ENCODE assay signal across 9 mouse cellular contexts in genomic region chr12:37773681-37774357, GRCm38 (mm10). TPM values are rescaled to one million over a fixed set of nuclear protein-coding genes. Genes with fewer than 3 reads are reported as not detected.
A peak's percentile ranks its signal among the peaks of the same experiment; 100 is the strongest.
DNase-seq lines count a peak whose midpoint lies in the region; ATAC-seq and TF ChIP-seq lines count a peak whose summit lies in the region.
"Had no signal": no experiment of that assay in that cellular context is flagged by ENCODE, and none has a peak within 500 bp of the region (broad histone marks: within the 10 kb centered on the region; RNA-seq: fewer than 3 reads in every experiment).

No protein-coding gene starts in this region.

- TF ChIP-seq CTCF in brain, embryonic 14.5 days (IDR thresholded peaks at IDR 0.05; ENCODE audit: borderline replicate concordance, extremely low read depth, insufficient read depth, insufficient read length), result peak; percentile 55; the same call in 1 of the 2 replicates
- TF ChIP-seq CTCF in hindbrain, postnatal 0 days (IDR thresholded peaks at IDR 0.05; ENCODE audit: low read depth), result peak; percentile 64

- H3K9ac ChIP-seq in forebrain, embryonic 13.5 days, result peak overlapping the region; percentile 16; the same call in 1 of the 2 replicates
- no peak overlapping the region; the same call in 1 of the 2 replicates for H3K9ac ChIP-seq in hindbrain, postnatal 0 days (replicated peaks; ENCODE audit: low read length)
- H3K9ac ChIP-seq in neural tube, embryonic 15.5 days (replicated peaks), result no peak overlapping the region; the same call in 1 of the 2 replicates

- no peaks in the 10 kb centered on the region for H3K36me3 ChIP-seq in forebrain, embryonic 13.5 days (ENCODE audit: poor library complexity, severe bottlenecking)
- no peaks in the 10 kb centered on the region for H3K36me3 ChIP-seq in hindbrain, postnatal 0 days (ENCODE audit: insufficient read depth, low read length)
- no peaks in the 10 kb centered on the region for H3K36me3 ChIP-seq in neural tube, embryonic 15.5 days

- H3K4me3 ChIP-seq in forebrain, embryonic 13.5 days, result peak overlapping the region; percentile 32
- H3K4me3 ChIP-seq in hindbrain, postnatal 0 days (ENCODE audit: low read length), result peak overlapping the region; percentile 23
- H3K4me3 ChIP-seq in neural tube, embryonic 15.5 days (replicated peaks), result peak overlapping the region; percentile 30

- H3K4me2 ChIP-seq in forebrain, embryonic 13.5 days, result peak overlapping the region; percentile 56
- H3K4me2 ChIP-seq in hindbrain, postnatal 0 days (ENCODE audit: low read depth, low read length), result peak overlapping the region; percentile 56
- H3K4me2 ChIP-seq in neural tube, embryonic 15.5 days, result peak overlapping the region; percentile 56

- H3K4me1 ChIP-seq in forebrain, embryonic 13.5 days, result peaks cover 13% of the 10 kb centered on the region
- 0 out of 2 replicates have a peak, but pooled peaks cover 4% of the 10 kb centered on the region for H3K4me1 ChIP-seq in hindbrain, postnatal 0 days (ENCODE audit: insufficient read depth, low read length)
- H3K4me1 ChIP-seq in neural tube, embryonic 15.5 days, result peaks cover 10% of the 10 kb centered on the region

- intact Hi-C loops in left cerebral cortex, postnatal 36 days (cut with DNase I), result loop anchor here (5.0 to 10.0 kb wide), 3 partner anchors 108 to 1721 kb away; no protein-coding TSS in a partner anchor

- H3K27ac ChIP-seq in forebrain, embryonic 13.5 days, result peak overlapping the region; percentile 77
- H3K27ac ChIP-seq in hindbrain, postnatal 0 days, result no peak overlapping the region
- peak overlapping the region; percentile 70 for H3K27ac ChIP-seq in neural tube, embryonic 15.5 days (replicated peaks)

- no peaks in the 10 kb centered on the region for H3K27me3 ChIP-seq in forebrain, embryonic 13.5 days
- H3K27me3 ChIP-seq in hindbrain, postnatal 0 days (ENCODE audit: insufficient read depth, low read length), result no peaks in the 10 kb centered on the region
- H3K27me3 ChIP-seq in neural tube, embryonic 15.5 days (replicated peaks), result no peaks in the 10 kb centered on the region

- ATAC-seq in forebrain, embryonic 13.5 days, result peak; percentile 98
- ATAC-seq in hindbrain, postnatal 0 days, result peak; percentile 87
- peak; percentile 93 for ATAC-seq in neural tube, embryonic 15.5 days (ENCODE audit: low FRiP score)
- ATAC-seq in monocyte, adult 5-6 weeks (replicated peaks; ENCODE audit: insufficient number of reproducible peaks, low FRiP score, low TSS enrichment, poor library complexity, severe bottlenecking), result no peak

- DNase-seq in adrenal gland, adult 2 months, result peak; percentile 6
- no peak for DNase-seq in adrenal gland, adult 8-10 months
- DNase-seq in brain, embryonic 14.5 days (ENCODE audit: low read depth), result peak; percentile 95
- DNase-seq in hindbrain, postnatal 0 days (ENCODE audit: low spot score), result peak; percentile 86
- peak; percentile 18 to 23 for DNase-seq in left cerebral cortex, postnatal 36 days (ENCODE audit: low spot score in 2 of 2)

- TF ChIP-seq POLR2A in brain, embryonic 14.5 days (IDR thresholded peaks at IDR 0.05; ENCODE audit: borderline replicate concordance, extremely low read depth, insufficient read depth, insufficient read length, poor library complexity, severe bottlenecking), result no peak

- H3K9me3 ChIP-seq in forebrain, embryonic 13.5 days (replicated peaks), result no peaks in the 10 kb centered on the region
- no peaks in the 10 kb centered on the region for H3K9me3 ChIP-seq in hindbrain, postnatal 0 days (ENCODE audit: low read length)
- H3K9me3 ChIP-seq in neural tube, embryonic 15.5 days (replicated peaks), result no peaks in the 10 kb centered on the region

- WGBS in forebrain, embryonic 13.5 days, result 2% methylated on average over 8 of the region's 8 CpGs
- WGBS in hindbrain, postnatal 0 days, result 7% methylated on average over 8 of the region's 8 CpGs
- 3% methylated on average over 8 of the region's 8 CpGs for WGBS in neural tube, embryonic 15.5 days

RNA-seq across cellular contexts. Expression of gene Dgkb, which starts 43.7 kb away (rescaled TPM):
- 1 to 10 TPM; 4.6 to 6.7 TPM for total RNA-seq in adrenal gland, adult 2 months (2021)
- polyA plus RNA-seq in adrenal gland, adult 2 months (2012; rRNA removed), result 0.10 and 0.31 TPM in 2 replicates
- total RNA-seq in adrenal gland, adult 8-10 months (2022), result 10 to 100 TPM in 2 of 4 experiments, 1 to 10 TPM in 2; 6.5 to 12.6 (median 9.2) TPM
- polyA plus RNA-seq in brain, embryonic 14.5 days (2012; rRNA removed), result 2.2 and 3.6 TPM in 2 replicates
- polyA plus RNA-seq in forebrain, embryonic 13.5 days (2015; fragmentation: Nextera tagmentation; extraction: Ambion mirVana), result 4.7 and 4.8 TPM in 2 replicates
- 10.0 and 10.3 TPM in 2 replicates for total RNA-seq in hindbrain, postnatal 0 days (2014; rRNA removed)
- polyA plus RNA-seq in hindbrain, postnatal 0 days (2015; fragmentation: Nextera tagmentation; extraction: Ambion mirVana), result 11.6 TPM in 2 replicates
- 100 to 1,000 TPM; 115 to 139 TPM for total RNA-seq in left cerebral cortex, postnatal 36 days (2021)
- 9.2 and 9.8 TPM in 2 replicates for polyA plus RNA-seq in neural tube, embryonic 15.5 days (2015; fragmentation: Nextera tagmentation; extraction: Ambion mirVana)
- not detected in 3 replicates for total RNA-seq in monocyte, adult 5-6 weeks (2017)
- polyA plus RNA-seq: C2C12 had no signal

Comparison
In these comparisons a context has a peak if more than half of its experiments do, and no peak if none do; other contexts are left out.
1. RNA of gene Dgkb, which starts 43.7 kb away (total RNA-seq): 115 to 139 TPM in left cerebral cortex, postnatal 36 days; 6.5 to 12.6 TPM in adrenal gland, adult 8-10 months, 10.0 to 10.3 TPM in hindbrain, postnatal 0 days, 4.6 to 6.7 TPM in adrenal gland, adult 2 months and not detected in monocyte, adult 5-6 weeks; every median in the first group is over 4 times any median in the second.
2. Peak in every context shown above with its lines, with median percentiles within 50 percentile points of each other: H3K4me2 ChIP-seq and H3K4me3 ChIP-seq.